Comparison of ENCODE assay signal across 8 mouse cellular contexts in the genomic region with DNA sequence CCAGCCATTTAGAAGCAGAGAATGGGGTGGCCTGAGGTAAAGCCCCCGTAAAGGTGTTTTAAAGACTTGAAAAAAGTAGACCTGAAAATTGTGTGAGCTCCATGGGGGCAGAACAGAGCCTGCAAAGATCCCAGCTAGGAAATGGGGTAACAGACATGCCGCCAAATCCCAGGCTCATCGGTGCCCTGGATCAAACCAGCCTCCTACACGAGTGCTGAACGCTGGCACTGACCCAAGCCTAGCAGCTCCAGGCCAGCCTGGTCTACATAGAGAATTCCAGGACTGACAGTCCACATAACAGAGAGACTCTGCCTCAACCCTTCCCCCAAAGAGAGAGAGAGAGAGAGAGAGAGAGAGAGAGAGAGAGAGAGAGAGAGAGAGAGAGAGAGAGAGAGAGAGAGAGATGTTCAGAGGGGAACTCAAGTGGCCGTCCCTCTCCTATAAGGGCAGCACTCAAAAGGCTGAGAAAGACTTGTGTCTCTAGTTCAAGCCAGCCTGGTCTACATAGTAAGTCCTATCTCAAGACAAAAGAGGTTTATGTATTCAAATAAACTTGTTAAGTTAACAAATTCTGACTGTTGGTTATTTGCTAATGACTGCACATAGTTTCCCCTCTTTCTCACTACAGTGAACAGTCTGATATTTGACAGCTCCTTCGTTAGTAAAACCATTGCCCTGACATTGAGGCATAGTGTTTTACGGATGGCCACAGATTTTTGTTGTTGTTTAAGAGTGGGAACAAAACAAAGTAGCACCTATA. TPM values are rescaled to one million over a fixed set of nuclear protein-coding genes. Genes with fewer than 3 reads are reported as not detected.
DNase-seq lines count a peak whose midpoint lies in the region; ATAC-seq lines count a peak whose summit lies in the region.

No protein-coding gene starts in this region.

- peaks cover 13% of the 10 kb centered on the region for H3K4me1 ChIP-seq in heart, embryonic 15.5 days (replicated peaks)
- peaks cover 7% of the 10 kb centered on the region for H3K4me1 ChIP-seq in hindbrain, embryonic 16.5 days (ENCODE audit: control insufficient read depth, insufficient read depth, low read depth, low read length)
- peaks cover 14% of the 10 kb centered on the region for H3K4me1 ChIP-seq in midbrain, embryonic 16.5 days (ENCODE audit: control insufficient read depth, insufficient read depth, low read length)

- H3K36me3 ChIP-seq in heart, embryonic 15.5 days, result 0 out of 2 replicates have a peak, but pooled peaks cover 1% of the 10 kb centered on the region
- H3K36me3 ChIP-seq in hindbrain, embryonic 16.5 days (ENCODE audit: control insufficient read depth, insufficient read depth, low read length), result no peaks in the 10 kb centered on the region
- H3K36me3 ChIP-seq in midbrain, embryonic 16.5 days (ENCODE audit: control insufficient read depth, insufficient read depth, low read length), result no peaks in the 10 kb centered on the region

- 0 out of 2 replicates have a peak overlapping the region, but pooled peaks have one; percentile 78 for H3K9ac ChIP-seq in heart, embryonic 15.5 days
- no peak overlapping the region; the same call in 1 of the 2 replicates for H3K9ac ChIP-seq in hindbrain, embryonic 16.5 days (ENCODE audit: low read depth, low read length)
- peak overlapping the region; percentile 80 for H3K9ac ChIP-seq in midbrain, embryonic 16.5 days (ENCODE audit: low read depth, low read length)

- no peak for DNase-seq in heart, postnatal 10 days
- DNase-seq in MN1 (ENCODE audit: low spot score), result peak; percentile 11
- DNase-seq in right cerebral cortex, adult 2 months (ENCODE audit: low spot score in 2 of 2), result no peak
- DNase-seq in ovary, postnatal 14 days (ENCODE audit: low spot score), result no peak
- DNase-seq in right cerebral cortex, postnatal 10 days (ENCODE audit: low spot score in 2 of 2), result no peak

- 44% methylated on average over 8 of the region's 8 CpGs for WGBS in heart, embryonic 15.5 days
- WGBS in hindbrain, embryonic 16.5 days, result 43% methylated on average over 8 of the region's 8 CpGs
- WGBS in midbrain, embryonic 16.5 days, result 53% methylated on average over 8 of the region's 8 CpGs

- no peak for ATAC-seq in heart, embryonic 15.5 days (replicated peaks; ENCODE audit: insufficient number of reproducible peaks, insufficient read depth, low FRiP score, low read depth)
- no peak for ATAC-seq in hindbrain, embryonic 16.5 days
- no peak for ATAC-seq in midbrain, embryonic 16.5 days

- peak overlapping the region; percentile 75 for H3K4me2 ChIP-seq in heart, embryonic 15.5 days
- peak overlapping the region; percentile 76 for H3K4me2 ChIP-seq in hindbrain, embryonic 16.5 days (ENCODE audit: low read length)
- peak overlapping the region; percentile 70 for H3K4me2 ChIP-seq in midbrain, embryonic 16.5 days (ENCODE audit: low read length)

- no peaks in the 10 kb centered on the region for H3K27me3 ChIP-seq in heart, embryonic 15.5 days
- H3K27me3 ChIP-seq in hindbrain, embryonic 16.5 days (replicated peaks; ENCODE audit: control insufficient read depth, insufficient read depth, low read length), result no peaks in the 10 kb centered on the region
- H3K27me3 ChIP-seq in midbrain, embryonic 16.5 days (ENCODE audit: control insufficient read depth, insufficient read depth, low read depth, low read length), result no peaks in the 10 kb centered on the region

- H3K9me3 ChIP-seq in heart, embryonic 15.5 days (replicated peaks), result no peaks in the 10 kb centered on the region
- no peaks in the 10 kb centered on the region for H3K9me3 ChIP-seq in hindbrain, embryonic 16.5 days (ENCODE audit: control insufficient read depth, low read length)
- no peaks in the 10 kb centered on the region for H3K9me3 ChIP-seq in midbrain, embryonic 16.5 days (replicated peaks; ENCODE audit: control insufficient read depth, low read length, poor library complexity, severe bottlenecking)

- H3K27ac ChIP-seq in heart, embryonic 15.5 days, result no peak overlapping the region
- H3K27ac ChIP-seq in hindbrain, embryonic 16.5 days (ENCODE audit: low read depth, low read length), result no peak overlapping the region
- no peak overlapping the region for H3K27ac ChIP-seq in midbrain, embryonic 16.5 days (ENCODE audit: low read length)

- H3K4me3 ChIP-seq in heart, embryonic 15.5 days, result peak overlapping the region; percentile 84
- H3K4me3 ChIP-seq in hindbrain, embryonic 16.5 days (ENCODE audit: low read length), result peak overlapping the region; percentile 96
- peak overlapping the region; percentile 70 for H3K4me3 ChIP-seq in midbrain, embryonic 16.5 days (ENCODE audit: low read depth, low read length)

- intact Hi-C loops in heart, postnatal 10 days (cut with DNase I), result no loop called here

RNA-seq across cellular contexts. Expression of gene Pus7, which starts 1.3 kb away (rescaled TPM):
- polyA plus RNA-seq in heart, embryonic 15.5 days (2015; fragmentation: Nextera tagmentation; extraction: Ambion mirVana), result 18.1 and 22.6 TPM in 2 replicates
- 10 to 100 TPM; 12.2 to 13.8 TPM for total RNA-seq in heart, postnatal 10 days (2021)
- 17.2 and 17.9 TPM in 2 replicates for polyA plus RNA-seq in hindbrain, embryonic 16.5 days (2015; fragmentation: Nextera tagmentation; extraction: Ambion mirVana)
- polyA plus RNA-seq in midbrain, embryonic 16.5 days (2015; fragmentation: Nextera tagmentation; extraction: Ambion mirVana), result 17.5 and 19.3 TPM in 2 replicates

RNA-seq across cellular contexts. Expression of gene Rint1, which starts 5.3 kb away (rescaled TPM):
- polyA plus RNA-seq in heart, embryonic 15.5 days (2015; fragmentation: Nextera tagmentation; extraction: Ambion mirVana), result 26.0 and 27.3 TPM in 2 replicates
- total RNA-seq in heart, postnatal 10 days (2021), result 10 to 100 TPM; 17.1 to 17.4 TPM
- polyA plus RNA-seq in hindbrain, embryonic 16.5 days (2015; fragmentation: Nextera tagmentation; extraction: Ambion mirVana), result 25.7 and 28.1 TPM in 2 replicates
- polyA plus RNA-seq in midbrain, embryonic 16.5 days (2015; fragmentation: Nextera tagmentation; extraction: Ambion mirVana), result 30.2 and 30.3 TPM in 2 replicates
